Mouse (Mus musculus) heart, adult 2 months (tissue): ENCODE data around the gene Utp14b.

Experiments
- CTCF ChIP-seq: fragments of 200-600 bp; IDR thresholded peaks from 2 replicates; pipeline ENCODE4 v1.8.1; 2022; ENCODE audit warnings: antibody characterized with exemption, mild to moderate bottlenecking, moderate library complexity
- POLR2A ChIP-seq: fragments of 200-500 bp; IDR thresholded peaks from 2 replicates; pipeline ENCODE4 v1.6.1; 2011; ENCODE audit warnings: mild to moderate bottlenecking, low read depth, low read length, control low read depth; ENCODE audit not compliant: insufficient read depth

DNA sequence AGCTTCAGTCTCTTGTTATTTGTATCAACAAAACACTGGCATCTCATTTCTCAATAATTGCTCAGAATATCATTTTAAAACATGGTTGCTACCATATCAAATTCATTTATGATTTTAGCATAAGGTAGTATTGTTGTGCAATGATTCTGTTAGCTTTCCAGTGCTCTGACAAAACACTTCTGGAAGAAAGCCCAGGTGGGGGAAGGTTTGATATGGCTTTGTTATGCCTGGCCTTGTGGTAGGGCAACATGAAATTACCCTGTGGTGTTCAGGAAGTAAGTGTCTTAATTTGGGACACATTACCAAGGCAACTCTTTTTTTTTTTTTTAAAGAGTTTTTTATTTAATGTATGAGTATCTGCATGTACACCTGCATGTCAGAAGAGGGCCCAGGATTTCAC, 52.2 kb downstream of the Utp14b start:
- no peak for TF ChIP-seq CTCF
- no peak for TF ChIP-seq POLR2A
